Mouse (Mus musculus) B cell, adult 62 days (primary cell): ENCODE measurements around the gene Robo2. TPM values are rescaled to one million over a fixed set of nuclear protein-coding genes. Genes with fewer than 3 reads are reported as not detected.

Experiments used
- total RNA-seq: library from RNA; stranded (reverse); gene quantifications from 4 replicates; pipeline ENCODE4 v1.2.4, GENCODE M21; 2023

Robo2 gene
- not detected in 4 replicates for total RNA-seq

GRCm38 (mm10) chr16:74411481-74412251 is at the start of gene Robo2:
Robo2 (minus strand) TSS chr16:74411825.

